Mouse (Mus musculus) gastrocnemius, postnatal 25 days (tissue): Measurements from ENCODE around the gene Podnl1. TPM values are rescaled to one million over a fixed set of nuclear protein-coding genes. Genes with fewer than 3 reads are reported as not detected.

Experiments used
- DNase-seq: peaks from one replicate; pipeline ENCODE4 v3.0.0; 2022
- long read RNA-seq, 2 experiments: library from polyadenylated mRNA; stranded (forward); transcript quantifications; one replicate each; pipeline ENCODE4 v2.0.0; 2021
- total RNA-seq, 2 experiments: library from RNA; stranded (reverse); gene quantifications; 1 replicate in 1 of 2; 2 replicates in 1 of 2; pipeline ENCODE4 v1.2.3; 2021

Podnl1 gene
- not detected for total RNA-seq
- long read RNA-seq, experiment 1: 0 reads
- long read RNA-seq, experiment 2: 0 reads

- DNase-seq: no peak
These were observed at the start of gene Podnl1 for GRCm38 (mm10) chr8:84125656-84126055. TSS of gene Podnl1 (plus strand) at chr8:84125989.

GRCm38 (mm10) chr8:84076412-84076811, 49.4 kb upstream of the Podnl1 start:
- DNase-seq: no peak

GRCm38 (mm10) chr8:84076849-84077248, 48.9 kb upstream of the Podnl1 start:
- DNase-seq: no peak

GRCm38 (mm10) chr8:84079206-84079605, 46.6 kb upstream of the Podnl1 start:
- no peak for DNase-seq

- DNase-seq: peak; percentile 64
These were observed 42.0 kb upstream of the Podnl1 start for GRCm38 (mm10) chr8:84083829-84084241.

- DNase-seq: no peak
These were observed 41.3 kb upstream of the Podnl1 start for GRCm38 (mm10) chr8:84084341-84085115.

- no peak for DNase-seq
These were observed 38.6 kb upstream of the Podnl1 start for GRCm38 (mm10) chr8:84087156-84087555.

GRCm38 (mm10) chr8:84087821-84088220, 38.0 kb upstream of the Podnl1 start:
- no peak for DNase-seq

- DNase-seq: no peak
These were observed 36.5 kb upstream of the Podnl1 start for GRCm38 (mm10) chr8:84089277-84089676.

GRCm38 (mm10) chr8:84090585-84090984, 35.2 kb upstream of the Podnl1 start:
- no peak for DNase-seq

GRCm38 (mm10) chr8:84096061-84096460, 29.7 kb upstream of the Podnl1 start:
- no peak for DNase-seq

- DNase-seq: no peak
These were observed 27.4 kb upstream of the Podnl1 start for GRCm38 (mm10) chr8:84098376-84098775.

- DNase-seq: no peak
These were observed 24.1 kb upstream of the Podnl1 start for GRCm38 (mm10) chr8:84101476-84102270.

GRCm38 (mm10) chr8:84103601-84104000, 22.2 kb upstream of the Podnl1 start:
- DNase-seq: no peak

GRCm38 (mm10) chr8:84104221-84104620, 21.6 kb upstream of the Podnl1 start:
- no peak for DNase-seq

GRCm38 (mm10) chr8:84104697-84105609, 20.8 kb upstream of the Podnl1 start, which contains the start of gene Dcaf15:
TSS of gene Dcaf15 (minus strand) at chr8:84104768.
- DNase-seq: peak; percentile 98

GRCm38 (mm10) chr8:84105676-84106075, 20.1 kb upstream of the Podnl1 start:
- DNase-seq: no peak

GRCm38 (mm10) chr8:84106216-84107040, 19.4 kb upstream of the Podnl1 start:
- no peak for DNase-seq

- DNase-seq: no peak
These were observed 10.1 kb upstream of the Podnl1 start for GRCm38 (mm10) chr8:84115646-84116045.

GRCm38 (mm10) chr8:84122151-84122550, 3.6 kb upstream of the Podnl1 start:
- DNase-seq: no peak

GRCm38 (mm10) chr8:84126742-84127141, 953 bp downstream of the Podnl1 start:
- no peak for DNase-seq
